Mouse (Mus musculus) brain, adult 10 weeks (tissue): ENCODE results near the gene Zpld1. TPM values are rescaled to one million over a fixed set of nuclear protein-coding genes. Genes with fewer than 3 reads are reported as not detected.

ENCODE experiments used
- polyA plus RNA-seq: library from polyadenylated mRNA; stranded (reverse); fragments of 350-450 nt; fragmentation: Illumina TruSeq; extraction: RNeasy Lipid Tissue Mini Kit (QIAGEN cat#74804); gene quantifications from one replicate; pipeline ENCODE4 v1.2.3, GENCODE M21; 2015; ENCODE audit warnings: low read depth, low replicate concordance

The Zpld1 gene
- polyA plus RNA-seq, result not detected

GRCm38 (mm10) chr16:55297886-55298285 lies at the start of gene Zpld1:
Gene Zpld1, minus strand, starts transcription at chr16:55297986.

